ENCODE assay signal across 24 mouse cellular contexts in the genomic region with DNA sequence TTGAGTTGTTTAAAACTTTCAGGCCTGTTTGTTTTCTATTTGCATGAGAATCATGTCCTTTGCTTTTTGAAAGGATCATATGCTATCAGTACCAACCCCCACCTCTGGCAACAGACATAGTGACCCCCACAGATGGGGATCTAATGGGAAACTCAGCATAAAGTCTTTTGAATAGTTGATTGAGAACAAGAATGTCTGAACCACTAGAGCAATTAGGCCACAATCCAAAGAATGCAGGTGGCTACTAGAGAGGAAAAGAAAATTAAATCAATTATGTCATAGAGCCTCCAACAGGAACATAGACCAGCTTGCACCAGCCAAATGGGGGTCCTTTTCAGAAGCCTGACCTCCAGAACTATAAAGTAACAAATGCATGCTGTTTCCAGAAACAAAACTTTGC.
DNase-seq lines count a peak whose midpoint lies in the region; ATAC-seq and TF ChIP-seq lines count a peak whose summit lies in the region.
"Had no signal": no experiment of that assay in that cellular context is flagged by ENCODE, and none has a peak within 500 bp of the region (broad histone marks: within the 10 kb centered on the region; RNA-seq: fewer than 3 reads in every experiment).

No protein-coding gene starts in this region.

- no peaks in the 10 kb centered on the region for H3K9me3 ChIP-seq in forebrain, embryonic 13.5 days (replicated peaks)
- no peaks in the 10 kb centered on the region for H3K9me3 ChIP-seq in forebrain, embryonic 10.5 days
- no peaks in the 10 kb centered on the region for H3K9me3 ChIP-seq in forebrain, embryonic 15.5 days
- no peaks in the 10 kb centered on the region for H3K9me3 ChIP-seq in midbrain, embryonic 10.5 days (replicated peaks)
- H3K9me3 ChIP-seq in midbrain, embryonic 13.5 days: no peaks in the 10 kb centered on the region
- H3K9me3 ChIP-seq: embryonic facial prominence, embryonic 12.5 days; heart, embryonic 13.5 days had no signal

- TF ChIP-seq CTCF in brain, embryonic 14.5 days (IDR thresholded peaks at IDR 0.05; ENCODE audit: borderline replicate concordance, extremely low read depth, insufficient read depth, insufficient read length): no peak

- H3K9ac ChIP-seq in forebrain, embryonic 13.5 days: no peak overlapping the region
- no peak overlapping the region for H3K9ac ChIP-seq in forebrain, embryonic 15.5 days (replicated peaks)
- H3K9ac ChIP-seq in midbrain, embryonic 13.5 days (replicated peaks): no peak overlapping the region
- H3K9ac ChIP-seq: embryonic facial prominence, embryonic 12.5 days; heart, embryonic 13.5 days; hindbrain, embryonic 14.5 days had no signal

- peaks cover 8% of the 10 kb centered on the region for H3K4me1 ChIP-seq in forebrain, embryonic 13.5 days
- 0 out of 2 replicates have a peak, but pooled peaks cover 3% of the 10 kb centered on the region for H3K4me1 ChIP-seq in forebrain, embryonic 10.5 days
- H3K4me1 ChIP-seq in forebrain, embryonic 15.5 days: no peaks in the 10 kb centered on the region; the same call in 1 of the 2 replicates
- no peaks in the 10 kb centered on the region for H3K4me1 ChIP-seq in midbrain, embryonic 10.5 days
- H3K4me1 ChIP-seq in midbrain, embryonic 13.5 days (replicated peaks): no peaks in the 10 kb centered on the region
- H3K4me1 ChIP-seq: embryonic facial prominence, embryonic 12.5 days; heart, embryonic 13.5 days had no signal

- no peak overlapping the region for H3K4me3 ChIP-seq in forebrain, embryonic 13.5 days
- H3K4me3 ChIP-seq in forebrain, embryonic 10.5 days: no peak overlapping the region
- no peak overlapping the region for H3K4me3 ChIP-seq in forebrain, embryonic 15.5 days
- no peak overlapping the region for H3K4me3 ChIP-seq in midbrain, embryonic 10.5 days
- no peak overlapping the region for H3K4me3 ChIP-seq in midbrain, embryonic 13.5 days (replicated peaks)
- H3K4me3 ChIP-seq: embryonic facial prominence, embryonic 12.5 days; erythroblast, embryonic 14.5 days; gastrocnemius, adult 2 months; heart, embryonic 13.5 days had no signal

- no peak overlapping the region for H3K4me2 ChIP-seq in forebrain, embryonic 13.5 days
- H3K4me2 ChIP-seq in forebrain, embryonic 15.5 days (replicated peaks): no peak overlapping the region
- H3K4me2 ChIP-seq in midbrain, embryonic 13.5 days (replicated peaks): no peak overlapping the region
- H3K4me2 ChIP-seq: embryonic facial prominence, embryonic 12.5 days; heart, embryonic 13.5 days; hindbrain, embryonic 14.5 days had no signal

- H3K27me3 ChIP-seq in forebrain, embryonic 13.5 days: no peaks in the 10 kb centered on the region
- H3K27me3 ChIP-seq in forebrain, embryonic 10.5 days (ENCODE audit: poor library complexity, severe bottlenecking): no peaks in the 10 kb centered on the region
- H3K27me3 ChIP-seq in forebrain, embryonic 15.5 days: no peaks in the 10 kb centered on the region
- no peaks in the 10 kb centered on the region for H3K27me3 ChIP-seq in midbrain, embryonic 10.5 days (ENCODE audit: low read depth, poor library complexity, severe bottlenecking)
- no peaks in the 10 kb centered on the region for H3K27me3 ChIP-seq in midbrain, embryonic 13.5 days
- H3K27me3 ChIP-seq: embryonic facial prominence, embryonic 12.5 days; heart, embryonic 13.5 days had no signal

- peak; percentile 90 for ATAC-seq in forebrain, embryonic 13.5 days
- peak; percentile 91 for ATAC-seq in forebrain, embryonic 15.5 days (replicated peaks)
- ATAC-seq in midbrain, embryonic 13.5 days: no peak
- ATAC-seq: activated CD4-positive, CD25-positive, alpha-beta regulatory T cell, adult 4 months; CD4-positive, CD25-positive, alpha-beta regulatory T cell, adult 4 months; hindbrain, postnatal 0 days; inflammation-experienced regulatory T-cells, adult 6 months; intestine, postnatal 0 days had no signal

- TF ChIP-seq POLR2A in brain, embryonic 14.5 days (IDR thresholded peaks at IDR 0.05; ENCODE audit: borderline replicate concordance, extremely low read depth, insufficient read depth, insufficient read length, poor library complexity, severe bottlenecking): no peak

- no peak for DNase-seq in forebrain, embryonic 10.5 days (ENCODE audit: extremely low spot score, low spot score)
- DNase-seq in brain, embryonic 14.5 days (ENCODE audit: low read depth): peak; percentile 94
- DNase-seq in retina, embryonic 14.5 days (ENCODE audit: low spot score): peak; percentile 14
- DNase-seq in lung, adult 18-20 months: no peak
- DNase-seq in midbrain, embryonic 10.5 days (ENCODE audit: low spot score): no peak
- DNase-seq: adrenal gland, adult 8-10 months; adrenal gland, postnatal 25 days; gastrocnemius, adult 2 months; gastrocnemius, postnatal 14 days; heart, adult 18-20 months; heart, postnatal 14 days; heart, postnatal 4 days had no signal

- no peaks in the 10 kb centered on the region for H3K36me3 ChIP-seq in forebrain, embryonic 13.5 days (ENCODE audit: poor library complexity, severe bottlenecking)
- no peaks in the 10 kb centered on the region for H3K36me3 ChIP-seq in forebrain, embryonic 10.5 days (replicated peaks)
- H3K36me3 ChIP-seq in forebrain, embryonic 15.5 days: no peaks in the 10 kb centered on the region
- H3K36me3 ChIP-seq in midbrain, embryonic 10.5 days: no peaks in the 10 kb centered on the region
- H3K36me3 ChIP-seq in midbrain, embryonic 13.5 days: no peaks in the 10 kb centered on the region
- H3K36me3 ChIP-seq: embryonic facial prominence, embryonic 12.5 days; heart, embryonic 13.5 days had no signal

- no peak overlapping the region for H3K27ac ChIP-seq in forebrain, embryonic 13.5 days
- H3K27ac ChIP-seq in forebrain, embryonic 10.5 days: no peak overlapping the region
- no peak overlapping the region for H3K27ac ChIP-seq in forebrain, embryonic 15.5 days (replicated peaks)
- H3K27ac ChIP-seq in midbrain, embryonic 10.5 days (replicated peaks): no peak overlapping the region
- H3K27ac ChIP-seq in midbrain, embryonic 13.5 days: no peak overlapping the region
- H3K27ac ChIP-seq: embryonic facial prominence, embryonic 12.5 days; gastrocnemius, adult 2 months; heart, embryonic 13.5 days; hindbrain, embryonic 14.5 days; hindbrain, postnatal 0 days had no signal

Comparison
In these comparisons a context has a peak if more than half of its experiments do, and no peak if none do; other contexts are left out.
1. DNase-seq: peak in brain, embryonic 14.5 days (single experiment) and retina, embryonic 14.5 days (single experiment); none in forebrain, embryonic 10.5 days (single experiment), lung, adult 18-20 months (0 of 2) and midbrain, embryonic 10.5 days (single experiment).